ENCODE assay signal across 8 mouse cellular contexts in genomic region chr1:43447602-43448287, GRCm38 (mm10). TPM values are rescaled to one million over a fixed set of nuclear protein-coding genes. Genes with fewer than 3 reads are reported as not detected.
DNase-seq lines count a peak whose midpoint lies in the region; ATAC-seq and TF ChIP-seq lines count a peak whose summit lies in the region.

No protein-coding gene starts in this region.

- peaks cover 13% of the 10 kb centered on the region for H3K4me1 ChIP-seq in kidney, adult 2 months (ENCODE audit: control insufficient read depth, insufficient read depth, low read length)
- H3K4me1 ChIP-seq in embryonic facial prominence, embryonic 12.5 days = peaks cover 33% of the 10 kb centered on the region
- H3K4me1 ChIP-seq in midbrain, postnatal 0 days (ENCODE audit: insufficient read depth, low read length) = peaks cover 7% of the 10 kb centered on the region

- H3K9ac ChIP-seq in embryonic facial prominence, embryonic 12.5 days = peak overlapping the region; percentile 91
- H3K9ac ChIP-seq in midbrain, postnatal 0 days (replicated peaks; ENCODE audit: low read length, poor library complexity, severe bottlenecking) = no peak overlapping the region

- H3K4me3 ChIP-seq in kidney, adult 2 months (ENCODE audit: insufficient read depth, low read depth, low read length) = no peak overlapping the region
- H3K4me3 ChIP-seq in embryonic facial prominence, embryonic 12.5 days = peak overlapping the region; percentile 97
- peak overlapping the region; percentile 99 for H3K4me3 ChIP-seq in midbrain, postnatal 0 days (ENCODE audit: low read depth, low read length)

- no peaks in the 10 kb centered on the region for H3K9me3 ChIP-seq in embryonic facial prominence, embryonic 12.5 days
- no peaks in the 10 kb centered on the region for H3K9me3 ChIP-seq in midbrain, postnatal 0 days (ENCODE audit: low read length)

- 32% methylated on average over 9 of the region's 9 CpGs for WGBS in kidney, adult 2 months
- 31% methylated on average over 9 of the region's 9 CpGs for WGBS in embryonic facial prominence, embryonic 12.5 days
- WGBS in midbrain, postnatal 0 days = 52% methylated on average over 9 of the region's 9 CpGs

- H3K4me2 ChIP-seq in embryonic facial prominence, embryonic 12.5 days (replicated peaks) = peak overlapping the region; percentile 89
- H3K4me2 ChIP-seq in midbrain, postnatal 0 days (ENCODE audit: low read depth, low read length, poor library complexity, severe bottlenecking) = peak overlapping the region; percentile 63

- 0 out of 2 replicates have a peak overlapping the region, but pooled peaks have one; percentile 27 for H3K27ac ChIP-seq in kidney, adult 2 months (ENCODE audit: insufficient read depth, low read depth, low read length)
- no peak overlapping the region for H3K27ac ChIP-seq in embryonic facial prominence, embryonic 12.5 days
- H3K27ac ChIP-seq in midbrain, postnatal 0 days (ENCODE audit: low read depth, low read length) = no peak overlapping the region

- no peak for TF ChIP-seq POLR2A in kidney, adult 2 months (IDR thresholded peaks at IDR 0.05; ENCODE audit: low read depth, low read length)

- no peak for TF ChIP-seq CTCF in kidney, adult 2 months (conservative IDR thresholded peaks at IDR 0.05; ENCODE audit: insufficient read depth, insufficient read length, low read depth, low read length)
- TF ChIP-seq CTCF in midbrain, postnatal 0 days (IDR thresholded peaks at IDR 0.05) = no peak

- no peak for ATAC-seq in embryonic facial prominence, embryonic 12.5 days (ENCODE audit: insufficient number of reproducible peaks, insufficient read depth, low FRiP score, low TSS enrichment)
- no peak for ATAC-seq in midbrain, postnatal 0 days (ENCODE audit: low FRiP score)

- no peaks in the 10 kb centered on the region for H3K36me3 ChIP-seq in kidney, adult 2 months (ENCODE audit: control insufficient read depth, insufficient read depth, low read length)
- H3K36me3 ChIP-seq in embryonic facial prominence, embryonic 12.5 days = no peaks in the 10 kb centered on the region
- no peaks in the 10 kb centered on the region for H3K36me3 ChIP-seq in midbrain, postnatal 0 days (ENCODE audit: insufficient read depth, low read length)

- no peaks in the 10 kb centered on the region for H3K27me3 ChIP-seq in kidney, adult 2 months (replicated peaks; ENCODE audit: control insufficient read depth, insufficient read depth, low read length)
- H3K27me3 ChIP-seq in embryonic facial prominence, embryonic 12.5 days = no peaks in the 10 kb centered on the region
- no peaks in the 10 kb centered on the region for H3K27me3 ChIP-seq in midbrain, postnatal 0 days (ENCODE audit: insufficient read depth, low read length)

- no peak for DNase-seq in kidney, adult 2 months
- DNase-seq in kidney, postnatal 14 days = no peak
- DNase-seq in induced T-regulatory cell, adult 2 months (ENCODE audit: low read depth) = peak; percentile 57
- DNase-seq in midbrain, postnatal 0 days (ENCODE audit: low spot score) = no peak
- no peak for DNase-seq in adipocyte (ENCODE audit: low spot score)
- DNase-seq in c-Kit-positive CD71-positive TER-119-positive erythroid progenitor cells, embryonic 14.5 days (ENCODE audit: low spot score) = no peak
- no peak for DNase-seq in gastrocnemius, postnatal 4 days (ENCODE audit: low spot score in 2 of 2)

RNA-seq across cellular contexts. Expression of gene Nck2, which starts 3.4 kb away (rescaled TPM):
- 19.1 and 23.7 TPM in 2 replicates for polyA plus RNA-seq in kidney, adult 2 months (2012; rRNA removed)
- polyA plus RNA-seq in embryonic facial prominence, embryonic 12.5 days (2016; fragmentation: Nextera tagmentation; extraction: Ambion mirVana) = 57.5 and 62.5 TPM in 2 replicates
- 54.9 and 63.5 TPM in 2 replicates for total RNA-seq in midbrain, postnatal 0 days (2014; rRNA removed)
- polyA plus RNA-seq in midbrain, postnatal 0 days (2015; fragmentation: Nextera tagmentation; extraction: Ambion mirVana) = 28.3 and 30.2 TPM in 2 replicates
- 10 to 100 TPM; 40.6 to 46.5 TPM for total RNA-seq in gastrocnemius, postnatal 4 days (2021)
